Mouse (Mus musculus): ENCODE measurements around the gene Mapk3.
"Not testable (repeated sequence)": the region's sequence is repeated elsewhere in the genome, so short reads cannot be mapped to it uniquely, and the experiment has no call there.

The Mapk3 gene

GRCm38 (mm10) chr7:126759050-126759671 lies at the start of gene Mapk3:
Mapk3 (plus strand) TSS chr7:126759601.
- DNase-seq = peak; percentile 92

GRCm38 (mm10) chr7:126710266-126710665 lies 49.1 kb upstream of the Mapk3 start:
- DNase-seq = no peak

GRCm38 (mm10) chr7:126711910-126712309 lies 47.5 kb upstream of the Mapk3 start:
- DNase-seq = peak; percentile 57

GRCm38 (mm10) chr7:126715679-126716078 lies 43.7 kb upstream of the Mapk3 start:
- DNase-seq = no peak

- no peak for DNase-seq
Observed at GRCm38 (mm10) chr7:126717566-126717965, 41.8 kb upstream of the Mapk3 start.

GRCm38 (mm10) chr7:126718787-126719337 lies 40.5 kb upstream of the Mapk3 start:
- peak; percentile 49 for DNase-seq

GRCm38 (mm10) chr7:126721635-126722034 lies 37.8 kb upstream of the Mapk3 start:
- no peak for DNase-seq

GRCm38 (mm10) chr7:126725077-126725476 lies 34.3 kb upstream of the Mapk3 start:
- no peak for DNase-seq

- DNase-seq = no peak
Observed at GRCm38 (mm10) chr7:126725667-126726066, 33.7 kb upstream of the Mapk3 start.

- not testable (repeated sequence) for DNase-seq
Observed at GRCm38 (mm10) chr7:126730256-126730789, 29.1 kb upstream of the Mapk3 start.

- DNase-seq = no peak
Observed at GRCm38 (mm10) chr7:126736122-126736521, 23.3 kb upstream of the Mapk3 start.

- DNase-seq = no peak
Observed at GRCm38 (mm10) chr7:126739551-126739950, 19.9 kb upstream of the Mapk3 start.

GRCm38 (mm10) chr7:126740132-126740735 lies 19.2 kb upstream of the Mapk3 start:
- no peak for DNase-seq

- DNase-seq = no peak
Observed at GRCm38 (mm10) chr7:126740977-126741376, 18.4 kb upstream of the Mapk3 start.

- DNase-seq = no peak
Observed at GRCm38 (mm10) chr7:126741452-126741851, 17.9 kb upstream of the Mapk3 start.

- DNase-seq = no peak
Observed at GRCm38 (mm10) chr7:126741964-126742482, 17.4 kb upstream of the Mapk3 start.

- no peak for DNase-seq
Observed at GRCm38 (mm10) chr7:126746066-126746465, 13.3 kb upstream of the Mapk3 start.

- DNase-seq = no peak
Observed at GRCm38 (mm10) chr7:126746798-126747197, 12.6 kb upstream of the Mapk3 start.

GRCm38 (mm10) chr7:126748824-126749223 lies 10.6 kb upstream of the Mapk3 start:
- DNase-seq = no peak

GRCm38 (mm10) chr7:126749582-126750343 lies 9.6 kb upstream of the Mapk3 start:
- DNase-seq = no peak

- peak; percentile 67 for DNase-seq
Observed at GRCm38 (mm10) chr7:126754866-126755265, 4.5 kb upstream of the Mapk3 start.

- no peak for DNase-seq
Observed at GRCm38 (mm10) chr7:126758539-126758938, 862 bp upstream of the Mapk3 start.
